Mouse (Mus musculus) heart, postnatal 0 days (tissue): Measurements from ENCODE around the gene Gm13030.

ENCODE experiments used
- CTCF ChIP-seq: IDR thresholded peaks from 2 replicates; pipeline ENCODE4 v1.5.1; 2016; ENCODE audit warnings: antibody characterized with exemption, control low read depth, low read depth
- EP300 ChIP-seq: IDR thresholded peaks from 2 replicates; pipeline ENCODE4 v1.6.1; 2016; ENCODE audit warnings: antibody characterized with exemption, low read depth

DNA sequence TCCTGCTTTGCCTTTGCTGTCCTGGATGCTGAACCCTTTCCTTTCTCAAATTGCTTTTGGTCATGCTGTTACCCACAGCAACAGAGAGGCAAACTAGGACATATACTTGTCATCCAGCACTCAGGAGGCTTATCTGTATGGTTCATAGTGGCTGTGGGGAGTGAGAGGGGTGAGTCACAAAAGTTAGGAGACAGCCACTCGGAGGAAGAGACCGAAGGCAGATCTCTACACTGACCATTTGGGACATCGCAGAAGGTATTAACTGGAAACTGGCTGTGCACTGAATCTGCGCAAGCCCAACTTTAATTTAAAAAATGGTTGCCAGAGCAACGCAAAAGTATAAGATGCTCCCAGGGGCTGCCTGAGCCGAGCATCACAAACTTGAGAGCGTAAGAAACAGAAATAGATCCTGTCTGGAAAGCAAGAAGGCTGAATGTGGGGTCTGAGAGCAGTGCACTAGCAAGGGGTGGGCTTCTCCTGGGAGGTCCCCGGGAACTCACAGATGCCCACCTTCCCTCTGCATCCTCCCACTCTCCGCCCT is 18.6 kb downstream of the Gm13030 start:
- no peak for TF ChIP-seq CTCF
- TF ChIP-seq EP300: no peak
